ENCODE assay signal across 8 mouse cellular contexts in genomic region chr5:117836930-117837329, GRCm38 (mm10). TPM values are rescaled to one million over a fixed set of nuclear protein-coding genes. Genes with fewer than 3 reads are reported as not detected.
DNase-seq lines count a peak whose midpoint lies in the region; ATAC-seq lines count a peak whose summit lies in the region.
"Had no signal": no experiment of that assay in that cellular context is flagged by ENCODE, and none has a peak within 500 bp of the region (broad histone marks: within the 10 kb centered on the region; RNA-seq: fewer than 3 reads in every experiment).

No protein-coding gene starts in this region.

- DNase-seq in midbrain, embryonic 14.5 days = peak; percentile 88
- DNase-seq in adrenal gland, adult 18-20 months (ENCODE audit: low spot score in 2 of 2) = peak; percentile 69 to 76
- peak; percentile 64 for DNase-seq in induced T-regulatory cell, adult 2 months (ENCODE audit: low read depth)
- peak; percentile 90 for DNase-seq in limb, embryonic 11.5 days (ENCODE audit: low spot score)
- peak; percentile 69 for DNase-seq in right cerebral cortex, postnatal 25 days

- H3K27me3 ChIP-seq in midbrain, embryonic 14.5 days (ENCODE audit: control insufficient read depth, insufficient read depth, low read length) = peaks cover 1% of the 10 kb centered on the region; the same call in 1 of the 2 replicates
- peaks cover 6% of the 10 kb centered on the region; the same call in 1 of the 2 replicates for H3K27me3 ChIP-seq in midbrain, embryonic 15.5 days (replicated peaks)
- peaks cover 21% of the 10 kb centered on the region for H3K27me3 ChIP-seq in limb, embryonic 11.5 days (ENCODE audit: control insufficient read depth, insufficient read depth, low read length)

- WGBS in midbrain, embryonic 14.5 days = 12% methylated on average over 5 of the region's 5 CpGs
- WGBS in midbrain, embryonic 15.5 days = 12% methylated on average over 5 of the region's 5 CpGs
- 7% methylated on average over 5 of the region's 5 CpGs for WGBS in limb, embryonic 11.5 days

- ATAC-seq in midbrain, embryonic 14.5 days (ENCODE audit: low FRiP score, low TSS enrichment) = no peak
- no peak for ATAC-seq in midbrain, embryonic 15.5 days (replicated peaks)
- 0 out of 2 replicates have a peak, but pooled peaks have one; percentile 47 for ATAC-seq in common myeloid progenitor, adult 5-6 weeks (replicated peaks; ENCODE audit: low read depth, poor library complexity, severe bottlenecking)
- ATAC-seq in limb, embryonic 11.5 days (ENCODE audit: insufficient number of reproducible peaks, low FRiP score, low TSS enrichment, low read depth) = no peak

- peaks cover 9% of the 10 kb centered on the region for H3K9me3 ChIP-seq in midbrain, embryonic 14.5 days (ENCODE audit: control insufficient read depth, low read length)
- H3K9me3 ChIP-seq in midbrain, embryonic 15.5 days = peaks cover 4% of the 10 kb centered on the region; the same call in 1 of the 2 replicates
- no peaks in the 10 kb centered on the region for H3K9me3 ChIP-seq in limb, embryonic 11.5 days (ENCODE audit: control insufficient read depth, low read length)

- H3K4me3 ChIP-seq in midbrain, embryonic 14.5 days (replicated peaks; ENCODE audit: low read depth, low read length) = no peak overlapping the region
- H3K4me3 ChIP-seq in midbrain, embryonic 15.5 days = no peak overlapping the region
- H3K4me3 ChIP-seq in limb, embryonic 11.5 days (ENCODE audit: low read depth, low read length) = no peak overlapping the region

- H3K36me3 ChIP-seq in midbrain, embryonic 14.5 days (ENCODE audit: control insufficient read depth, insufficient read depth, low read length) = no peaks in the 10 kb centered on the region
- H3K36me3 ChIP-seq in midbrain, embryonic 15.5 days (replicated peaks) = no peaks in the 10 kb centered on the region
- H3K36me3 ChIP-seq in limb, embryonic 11.5 days (ENCODE audit: control insufficient read depth, insufficient read depth, low read length) = no peaks in the 10 kb centered on the region

- H3K4me1 ChIP-seq in midbrain, embryonic 14.5 days (ENCODE audit: control insufficient read depth, insufficient read depth, low read length) = no peaks in the 10 kb centered on the region; the same call in none of the 2 replicates
- H3K4me1 ChIP-seq in midbrain, embryonic 15.5 days = peaks cover 26% of the 10 kb centered on the region
- H3K4me1 ChIP-seq in limb, embryonic 11.5 days (ENCODE audit: control insufficient read depth, insufficient read depth, low read length) = 0 out of 2 replicates have a peak, but pooled peaks cover 2% of the 10 kb centered on the region

- H3K4me2 ChIP-seq in midbrain, embryonic 14.5 days (ENCODE audit: low read length) = no peak overlapping the region
- no peak overlapping the region for H3K4me2 ChIP-seq in midbrain, embryonic 15.5 days
- no peak overlapping the region for H3K4me2 ChIP-seq in limb, embryonic 11.5 days (ENCODE audit: low read depth, severe bottlenecking)

- no peak overlapping the region for H3K9ac ChIP-seq in midbrain, embryonic 14.5 days (replicated peaks; ENCODE audit: low read length)
- no peak overlapping the region for H3K9ac ChIP-seq in midbrain, embryonic 15.5 days
- H3K9ac ChIP-seq in limb, embryonic 11.5 days (ENCODE audit: low read length) = no peak overlapping the region

- H3K27ac ChIP-seq in midbrain, embryonic 14.5 days (replicated peaks; ENCODE audit: low read depth, low read length) = no peak overlapping the region
- no peak overlapping the region for H3K27ac ChIP-seq in midbrain, embryonic 15.5 days
- no peak overlapping the region for H3K27ac ChIP-seq in limb, embryonic 11.5 days (replicated peaks; ENCODE audit: low read depth, low read length)

RNA-seq across cellular contexts. Expression of gene Nos1, which starts 56.1 kb away (rescaled TPM):
- polyA plus RNA-seq in midbrain, embryonic 14.5 days (2014; fragmentation: Nextera tagmentation; extraction: Ambion mirVana) = 1.9 and 2.5 TPM in 2 replicates
- polyA plus RNA-seq in midbrain, embryonic 15.5 days (2015; fragmentation: Nextera tagmentation; extraction: Ambion mirVana) = 2.7 and 3.4 TPM in 2 replicates
- under 1 TPM; 0.74 to 0.76 TPM for total RNA-seq in adrenal gland, adult 18-20 months (2021)
- total RNA-seq in common myeloid progenitor, adult 5-6 weeks (2017) = not detected in 2 replicates
- 0.12 and 0.18 TPM in 2 replicates for polyA plus RNA-seq in limb, embryonic 11.5 days (2014; fragmentation: Nextera tagmentation; extraction: Ambion mirVana)
- total RNA-seq: hematopoietic stem cell, adult 5-6 weeks had no signal
